Mouse (Mus musculus) testis, postnatal 14 days (tissue): ENCODE data around the gene Afg3l1.
"Not testable (repeated sequence)": the region's sequence is repeated elsewhere in the genome, so short reads cannot be mapped to it uniquely, and the experiment has no call there.

Experiments
- DNase-seq: peaks from one replicate; pipeline ENCODE4 v3.0.0; 2021; ENCODE audit warnings: low spot score

Gene Afg3l1

DNA sequence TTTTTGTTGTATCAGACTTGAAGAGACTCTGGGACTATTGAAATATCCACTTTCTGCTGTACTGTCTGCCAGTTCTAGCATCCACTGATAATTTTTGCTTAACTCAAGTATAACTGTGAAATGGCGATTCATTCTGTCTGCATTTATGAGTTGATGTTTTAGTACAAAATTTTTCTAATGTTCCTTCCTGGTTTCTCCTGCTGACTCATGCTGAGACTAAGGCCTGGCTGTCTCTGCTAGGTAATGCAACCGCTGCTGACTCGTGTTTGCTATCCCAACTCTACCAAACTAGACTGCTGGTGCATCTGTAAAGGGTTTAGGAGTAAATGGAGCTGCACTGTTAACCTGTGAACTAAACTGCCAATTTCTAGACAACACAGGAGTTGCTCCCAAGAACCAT lies 10.2 kb upstream of the Afg3l1 start:
- DNase-seq: no peak

GRCm38 (mm10) chr8:123472991-123473390 lies 4.7 kb upstream of the Afg3l1 start:
- DNase-seq: not testable (repeated sequence)

- DNase-seq: not testable (repeated sequence)
Observed at GRCm38 (mm10) chr8:123474549-123474948, 3.2 kb upstream of the Afg3l1 start.

DNA sequence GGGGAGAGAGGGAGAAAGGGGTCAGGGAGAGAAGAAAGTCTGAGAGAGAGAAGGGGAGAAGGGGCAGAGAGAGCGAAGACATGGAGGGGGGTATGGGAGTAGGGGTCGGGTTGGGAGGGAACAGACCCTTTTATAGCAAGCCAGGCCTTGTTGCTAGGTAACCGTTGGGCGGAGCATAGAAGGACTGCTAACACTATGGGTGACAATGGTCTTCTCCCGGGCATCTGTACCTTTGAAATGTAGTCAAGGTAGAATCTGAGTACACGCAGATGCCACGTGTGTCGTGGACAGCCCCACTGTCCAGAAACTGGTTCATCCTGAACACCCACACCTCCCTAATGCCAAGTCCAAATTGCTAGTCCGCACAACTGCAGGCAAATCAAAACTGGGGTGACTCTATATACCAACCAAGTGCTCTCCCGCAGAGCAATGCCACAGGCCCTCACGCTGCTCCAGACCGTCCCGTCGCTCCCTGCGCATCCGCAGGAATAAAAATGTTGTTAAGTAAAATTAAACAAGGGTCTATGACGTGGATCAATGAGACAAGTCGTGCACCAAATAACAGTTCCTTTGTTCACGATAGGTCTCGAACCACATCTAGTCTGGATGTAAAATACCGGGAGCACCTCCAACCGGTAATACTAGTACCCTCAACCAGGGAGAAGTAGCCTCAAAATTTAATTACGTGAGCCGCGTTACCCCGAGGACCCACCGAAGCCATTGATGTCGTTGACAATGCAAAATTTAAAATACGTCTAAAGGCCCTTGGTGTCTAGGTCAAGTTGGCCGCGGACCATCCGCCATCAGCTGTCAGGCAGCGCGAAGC lies 579 bp upstream of the Afg3l1 start:
- DNase-seq: no peak

GRCm38 (mm10) chr8:123478456-123479218 lies 934 bp downstream of the Afg3l1 start:
- DNase-seq: no peak

GRCm38 (mm10) chr8:123482627-123483026 lies 4.9 kb downstream of the Afg3l1 start:
- DNase-seq: no peak

GRCm38 (mm10) chr8:123491280-123492075 lies 13.8 kb downstream of the Afg3l1 start:
- no peak for DNase-seq

DNA sequence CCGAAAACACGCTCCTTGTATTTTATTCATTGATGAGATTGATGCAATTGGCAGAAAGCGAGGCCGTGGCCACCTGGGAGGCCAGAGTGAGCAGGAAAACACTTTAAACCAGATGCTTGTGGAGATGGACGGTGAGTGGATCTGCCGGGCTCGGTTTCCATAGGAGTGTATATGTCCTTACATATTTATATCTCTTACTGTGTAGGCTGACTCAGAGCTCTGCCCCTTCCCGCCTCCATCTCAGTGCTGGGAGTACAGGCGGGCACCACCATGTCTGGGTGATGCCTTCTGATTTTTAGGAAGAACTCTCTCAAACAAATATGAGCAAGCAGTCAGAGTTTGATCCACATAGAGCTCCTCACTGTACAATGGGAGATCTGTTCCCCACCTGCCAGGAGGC lies 15.2 kb downstream of the Afg3l1 start:
- DNase-seq: no peak

GRCm38 (mm10) chr8:123497699-123498098 lies 20.0 kb downstream of the Afg3l1 start:
- no peak for DNase-seq

GRCm38 (mm10) chr8:123498963-123499362 lies 21.3 kb downstream of the Afg3l1 start:
- no peak for DNase-seq

- no peak for DNase-seq
Observed at GRCm38 (mm10) chr8:123499556-123499955, 21.9 kb downstream of the Afg3l1 start.

GRCm38 (mm10) chr8:123502192-123502591 lies 24.5 kb downstream of the Afg3l1 start:
- peak; percentile 32 for DNase-seq

- DNase-seq: no peak
Observed at GRCm38 (mm10) chr8:123503801-123504467, 26.2 kb downstream of the Afg3l1 start.

GRCm38 (mm10) chr8:123504591-123505195 lies 27.0 kb downstream of the Afg3l1 start:
- DNase-seq: no peak

GRCm38 (mm10) chr8:123505267-123505666 lies 27.6 kb downstream of the Afg3l1 start:
- no peak for DNase-seq

DNA sequence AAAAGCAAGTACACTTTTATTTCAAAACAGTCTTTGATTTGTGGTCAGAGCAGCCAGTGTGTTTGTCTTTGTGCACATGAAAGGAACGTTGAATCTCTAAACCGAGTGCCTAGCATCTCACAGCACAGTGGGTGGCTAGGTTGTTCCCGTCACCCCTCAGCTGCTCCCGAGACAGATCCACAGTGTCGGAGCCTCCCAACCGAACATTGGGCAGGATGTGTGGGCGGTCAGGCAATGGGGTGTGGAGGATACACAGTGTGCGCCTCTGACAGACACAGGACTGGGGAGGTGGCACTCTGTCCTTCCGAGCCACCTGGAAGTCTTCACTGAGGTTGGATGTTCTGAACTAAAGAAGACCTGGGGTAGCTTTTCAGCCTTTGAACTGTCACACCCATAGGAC lies 28.0 kb downstream of the Afg3l1 start:
- DNase-seq: no peak

- no peak for DNase-seq
Observed at GRCm38 (mm10) chr8:123507153-123507552, 29.4 kb downstream of the Afg3l1 start.

- DNase-seq: no peak
Observed at GRCm38 (mm10) chr8:123510819-123511218, 33.1 kb downstream of the Afg3l1 start.

DNA sequence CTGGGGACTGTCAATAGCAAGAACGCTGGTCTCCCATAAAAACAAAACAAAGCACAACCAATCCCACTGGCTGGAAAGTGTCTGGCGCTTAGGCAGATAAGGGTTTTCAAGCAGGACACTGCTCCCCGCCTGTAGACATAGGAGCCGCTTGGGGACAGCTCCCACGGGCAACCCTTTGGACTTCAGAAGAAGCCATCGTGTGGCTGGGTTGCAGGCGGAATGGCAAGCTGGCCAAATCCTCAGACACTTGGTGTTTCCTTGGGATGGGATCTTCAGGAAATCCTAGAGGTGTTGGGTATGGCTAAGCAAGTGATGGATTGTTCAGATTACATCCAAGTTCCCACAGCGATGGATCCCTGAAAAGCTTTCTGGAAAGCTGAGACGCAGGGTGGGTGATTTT lies 36.4 kb downstream of the Afg3l1 start:
- no peak for DNase-seq

DNA sequence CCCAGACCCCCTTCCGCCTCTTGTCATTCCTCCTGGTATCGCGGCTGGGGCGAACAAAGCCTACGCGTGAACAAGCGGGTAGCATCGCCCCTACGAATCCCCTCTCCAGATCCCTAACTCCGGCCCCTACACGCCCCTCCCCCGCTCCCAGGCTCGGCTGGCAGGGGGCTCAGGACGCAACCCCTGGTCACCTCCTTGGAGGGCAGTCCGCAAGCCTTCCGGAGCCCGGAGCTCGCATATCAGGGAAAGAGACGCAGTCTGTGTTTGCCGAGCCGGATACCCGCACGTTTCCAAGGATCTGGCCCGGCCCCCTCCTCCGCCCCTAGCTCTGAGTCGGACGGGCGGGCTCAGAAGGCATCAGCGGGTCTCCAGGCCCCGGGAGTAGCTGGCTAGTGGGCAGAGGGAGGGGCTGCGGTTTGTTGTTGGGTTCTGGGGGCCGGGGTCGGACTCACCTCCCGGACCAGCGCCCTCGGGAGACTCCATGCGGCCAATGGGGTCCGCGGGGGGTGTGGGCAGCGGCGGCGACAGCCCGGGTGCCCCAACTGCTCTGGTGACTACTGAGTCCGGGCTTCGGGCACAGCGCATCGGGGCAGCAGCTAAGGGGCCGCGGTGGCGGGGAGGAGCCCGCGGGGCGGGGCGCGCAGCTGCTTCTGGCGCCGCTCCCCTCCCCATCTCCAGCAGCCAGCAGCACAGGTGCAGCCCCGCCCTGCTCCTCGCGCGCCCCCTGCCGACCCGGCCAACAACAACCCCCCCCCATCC lies 37.3 kb downstream of the Afg3l1 start, which contains the start of gene Dbndd1:
TSS of gene Dbndd1 (minus strand) at position 683 of the 759 bp plus-strand sequence.
- DNase-seq: peak; percentile 31

DNA sequence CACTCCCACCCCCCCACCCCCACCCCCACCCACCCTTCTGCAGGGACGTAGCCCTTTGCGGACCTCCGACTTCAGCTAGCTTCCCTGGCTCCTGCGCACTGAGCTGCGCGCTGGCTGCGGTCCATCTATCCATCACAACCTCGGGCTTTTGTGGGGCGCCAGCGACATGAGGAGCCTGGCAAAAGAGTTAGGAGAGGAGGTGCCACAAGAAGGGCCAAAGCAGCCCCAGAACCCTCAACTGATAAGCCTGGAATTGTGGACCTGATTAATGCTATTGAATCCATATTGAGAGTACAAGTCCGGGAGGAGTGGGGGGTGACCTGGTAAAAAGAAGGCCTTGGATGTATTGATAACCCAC lies 37.8 kb downstream of the Afg3l1 start:
- no peak for DNase-seq
